Mouse (Mus musculus) myocyte (in vitro differentiated cells): Measurements from ENCODE around the gene Cdc14a.

Experiments
- CEBPB ChIP-seq: IDR thresholded peaks from 2 replicates; pipeline ENCODE4 v1.6.1; 2011; ENCODE audit warnings: mild to moderate bottlenecking, moderate library complexity; ENCODE audit not compliant: poor library complexity, insufficient read depth, severe bottlenecking
- E2F4 ChIP-seq: IDR thresholded peaks from one replicate; pipeline ENCODE4 v1.6.1; 2011; ENCODE audit warnings: mild to moderate bottlenecking, control low read depth, moderate library complexity; ENCODE audit not compliant: insufficient read depth
- MAX ChIP-seq: IDR thresholded peaks from one replicate; pipeline ENCODE4 v1.6.1; 2011; ENCODE audit warnings: low read depth, mild to moderate bottlenecking, control low read depth
- MYOG ChIP-seq, 3 experiments: IDR thresholded peaks; one replicate each; pipeline ENCODE4 v1.6.1; 2011; ENCODE audit warnings: control low read depth in 2 of 3, low read depth in 2 of 3, mild to moderate bottlenecking in 2 of 3; ENCODE audit not compliant: insufficient read length in 2 of 3, control insufficient read depth in 1 of 3, insufficient read depth in 1 of 3
- POLR2A ChIP-seq: IDR thresholded peaks from one replicate; pipeline ENCODE4 v1.6.1; 2011; ENCODE audit warnings: low read depth, mild to moderate bottlenecking, control low read depth, moderate library complexity; ENCODE audit not compliant: insufficient read length
- POLR2AphosphoS2 ChIP-seq: IDR thresholded peaks from one replicate; pipeline ENCODE4 v1.6.1; 2011; ENCODE audit warnings: low read depth, control low read depth; ENCODE audit not compliant: insufficient read length
- TCF12 ChIP-seq: IDR thresholded peaks from one replicate; pipeline ENCODE4 v1.6.1; 2011; ENCODE audit warnings: mild to moderate bottlenecking, control low read depth; ENCODE audit not compliant: poor library complexity, insufficient read depth, severe bottlenecking
- USF1 ChIP-seq: IDR thresholded peaks from one replicate; pipeline ENCODE4 v1.6.1; 2011; ENCODE audit warnings: low read depth, mild to moderate bottlenecking, control low read depth, moderate library complexity

DNA sequence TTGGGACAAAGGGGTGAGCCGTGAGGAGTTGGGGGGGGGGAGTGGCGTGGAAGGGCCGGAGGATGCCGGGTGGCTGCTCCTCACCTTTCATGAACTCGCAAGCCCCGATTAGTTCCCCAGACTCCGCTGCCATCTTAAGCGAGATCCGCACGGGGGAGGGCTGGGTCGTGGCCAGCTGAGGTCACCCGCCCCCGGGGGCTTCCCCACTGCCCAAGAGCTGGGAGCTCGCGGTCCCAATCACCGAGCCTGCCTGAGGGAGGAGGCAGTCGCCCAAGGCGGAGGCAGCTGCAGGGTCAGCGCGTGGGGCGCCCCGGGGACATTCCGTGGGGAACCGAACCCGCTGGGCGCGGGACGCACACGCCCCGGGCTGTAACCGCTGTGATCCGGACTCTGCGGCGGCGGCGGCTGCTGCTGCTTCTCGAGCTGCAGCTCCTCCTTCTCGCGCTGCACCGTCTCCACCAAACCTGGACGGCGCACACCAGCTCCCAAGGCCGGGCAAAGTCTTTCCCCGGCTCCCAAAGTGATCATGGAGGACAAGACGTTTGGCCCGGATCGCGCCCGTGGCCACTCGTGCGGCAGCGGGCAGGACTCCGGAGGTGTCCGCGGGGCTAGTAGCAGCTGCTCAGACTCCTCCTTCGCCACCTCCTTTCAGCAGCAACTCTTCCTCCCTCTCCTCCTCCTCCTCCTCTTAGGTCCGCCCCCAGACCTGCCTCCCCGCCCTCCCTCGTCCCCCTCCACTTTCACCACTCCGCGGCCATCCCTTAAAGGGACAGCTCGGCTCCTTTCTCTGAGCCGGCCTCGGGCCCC lies at the start of gene Cdc14a:
- peak; percentile 93 for TF ChIP-seq POLR2A
- no peak for TF ChIP-seq E2F4
- TF ChIP-seq MYOG (IDR thresholded peaks at IDR 0.05; ENCODE audit: control insufficient read depth in 1 of 3, insufficient read depth in 1 of 3, insufficient read length in 2 of 3, low read depth in 2 of 3): peak in 2 of 3 experiments; percentile 45 to 69
- no peak for TF ChIP-seq USF1
- peak; percentile 82 for TF ChIP-seq POLR2AphosphoS2
- no peak for TF ChIP-seq CEBPB
- no peak for TF ChIP-seq MAX
- TF ChIP-seq TCF12: no peak
